Mouse (Mus musculus) CH12.LX (cell line): ENCODE data around the gene Wdr92. TPM values are rescaled to one million over a fixed set of nuclear protein-coding genes. Genes with fewer than 3 reads are reported as not detected.

ENCODE experiments used
- DNase-seq: peaks from one replicate; pipeline ENCODE4 v3.0.0-alpha.2; 2013; ENCODE audit errors: extremely low read depth
- H3K27ac ChIP-seq: 2 replicates; pipeline ENCODE4 v1.5.1; 2012; ENCODE audit warnings: low read depth, mild to moderate bottlenecking, control low read depth, moderate library complexity; ENCODE audit not compliant: insufficient read depth
- H3K27me3 ChIP-seq: replicated peaks from 2 replicates; pipeline ENCODE3; 2012; ENCODE audit warnings: inconsistent platforms
- H3K36me3 ChIP-seq, 2 experiments: replicated peaks in 1 of 2; 2 replicates each; pipeline versions ENCODE3 to v1.6.1; 2012; ENCODE audit warnings: inconsistent platforms in 1 of 2, low read length in 1 of 2, mild to moderate bottlenecking in 1 of 2, mixed read lengths in 1 of 2, moderate library complexity in 1 of 2; ENCODE audit not compliant: control insufficient read depth in 1 of 2, insufficient read depth in 1 of 2
- H3K4me1 ChIP-seq, 2 experiments: 2 replicates each; pipeline ENCODE4 v1.6.1; 2012; ENCODE audit warnings: inconsistent platforms in 1 of 2, moderate library complexity in 1 of 2; ENCODE audit not compliant: insufficient read depth in 2 of 2, control insufficient read depth in 1 of 2
- H3K4me2 ChIP-seq: 2 replicates; pipeline ENCODE4 v1.6.1; 2012; ENCODE audit warnings: low read depth, mild to moderate bottlenecking, control low read depth; ENCODE audit not compliant: poor library complexity, insufficient read depth, severe bottlenecking
- H3K4me3 ChIP-seq, 3 experiments: fragments of 150-350 bp in 1 of 3; sonication (generic) in 1 of 3; replicated peaks in 1 of 3; 2 replicates each; pipeline versions ENCODE3 to v1.5.1; 2011 to 2012; ENCODE audit warnings: low read depth in 2 of 3, low read length in 2 of 3, mild to moderate bottlenecking in 2 of 3, moderate library complexity in 2 of 3, control low read depth in 1 of 3, improper control_type of control experiment in 1 of 3, inconsistent platforms in 1 of 3, mixed read lengths in 1 of 3; ENCODE audit not compliant: poor library complexity in 1 of 3
- H3K79me2 ChIP-seq: replicated peaks from 2 replicates; pipeline ENCODE4 v1.6.1; 2012; ENCODE audit warnings: mild to moderate bottlenecking, moderate library complexity; ENCODE audit not compliant: control insufficient read depth, poor library complexity, insufficient read depth, severe bottlenecking; ENCODE audit errors: extremely low read depth
- H3K9ac ChIP-seq: 2 replicates; pipeline ENCODE4 v1.6.1; 2012; ENCODE audit warnings: low read depth, mild to moderate bottlenecking, control low read depth, moderate library complexity; ENCODE audit not compliant: insufficient read depth
- H3K9me3 ChIP-seq: replicated peaks from 2 replicates; pipeline ENCODE3; 2012; ENCODE audit warnings: low read length, inconsistent platforms, mixed read lengths
- CTCF ChIP-seq, 2 experiments: IDR thresholded peaks in 1 of 2; conservative IDR thresholded peaks in 1 of 2; 2 replicates each; pipeline ENCODE4 v1.5.1; 2011 to 2012; ENCODE audit warnings: low read depth in 2 of 2, low read length in 2 of 2, improper control_type of control experiment in 1 of 2, inconsistent platforms in 1 of 2, mild to moderate bottlenecking in 1 of 2, moderate library complexity in 1 of 2
- E2F4 ChIP-seq: IDR thresholded peaks from 2 replicates; pipeline ENCODE4 v1.6.1; 2011; ENCODE audit warnings: low read depth, low read length, improper control_type of control experiment; ENCODE audit not compliant: insufficient replicate concordance
- ELF1 ChIP-seq: IDR thresholded peaks from 2 replicates; pipeline ENCODE4 v1.6.1; 2014; ENCODE audit warnings: low read depth, mild to moderate bottlenecking, inconsistent platforms, low read length, improper control_type of control experiment
- GABPA ChIP-seq: IDR thresholded peaks from 2 replicates; pipeline ENCODE4 v1.6.1; 2012; ENCODE audit warnings: low read depth, low read length, improper control_type of control experiment, inconsistent platforms; ENCODE audit not compliant: insufficient replicate concordance
- IRF4 ChIP-seq: IDR thresholded peaks from 2 replicates; pipeline ENCODE4 v1.6.1; 2014; ENCODE audit warnings: low read depth, mild to moderate bottlenecking, inconsistent platforms, low read length, improper control_type of control experiment
- JUN ChIP-seq: IDR thresholded peaks from 2 replicates; pipeline ENCODE4 v1.6.1; 2011; ENCODE audit warnings: low read depth, mild to moderate bottlenecking, low read length, improper control_type of control experiment, moderate library complexity; ENCODE audit not compliant: insufficient read depth
- JUND ChIP-seq: conservative IDR thresholded peaks from 2 replicates; pipeline ENCODE4 v1.6.1; 2011; ENCODE audit warnings: low read depth, low read length, improper control_type of control experiment
- MAFK ChIP-seq: IDR thresholded peaks from 2 replicates; pipeline ENCODE4 v1.6.1; 2011; ENCODE audit warnings: low read length, improper control_type of control experiment; ENCODE audit not compliant: insufficient replicate concordance
- MAZ ChIP-seq: IDR thresholded peaks from 2 replicates; pipeline ENCODE4 v1.6.1; 2012; ENCODE audit warnings: low read depth, mild to moderate bottlenecking, inconsistent platforms, low read length, improper control_type of control experiment, moderate library complexity
- MXI1 ChIP-seq: IDR thresholded peaks from 2 replicates; pipeline ENCODE4 v1.6.1; 2011; ENCODE audit warnings: mild to moderate bottlenecking, low read depth, low read length, improper control_type of control experiment
- PAX5 ChIP-seq: IDR thresholded peaks from 2 replicates; pipeline ENCODE4 v1.6.1; 2012; ENCODE audit warnings: low read length, inconsistent platforms, mixed read lengths
- POLR2A ChIP-seq: IDR thresholded peaks from 2 replicates; pipeline ENCODE4 v1.6.1; 2011; ENCODE audit warnings: low read depth, mild to moderate bottlenecking, improper control_type of control experiment, low read length
- POLR2AphosphoS2 ChIP-seq: IDR thresholded peaks from 2 replicates; pipeline ENCODE4 v1.6.1; 2011; ENCODE audit warnings: low read depth, low read length, improper control_type of control experiment
- SIN3A ChIP-seq: IDR thresholded peaks from 2 replicates; pipeline ENCODE4 v1.6.1; 2012; ENCODE audit warnings: low read length, improper control_type of control experiment, inconsistent platforms
- SMC3 ChIP-seq: IDR thresholded peaks from 2 replicates; pipeline ENCODE4 v1.6.1; 2011; ENCODE audit warnings: low read depth, low read length, improper control_type of control experiment
- TBP ChIP-seq: conservative IDR thresholded peaks from 2 replicates; pipeline ENCODE4 v1.6.1; 2011; ENCODE audit warnings: low read depth, low read length, improper control_type of control experiment
- TCF12 ChIP-seq: IDR thresholded peaks from 2 replicates; pipeline ENCODE4 v1.6.1; 2014; ENCODE audit warnings: low read depth, mild to moderate bottlenecking, inconsistent platforms, low read length, improper control_type of control experiment
- UBTF ChIP-seq: IDR thresholded peaks from 2 replicates; pipeline ENCODE4 v1.6.1; 2012; ENCODE audit warnings: low read depth, mild to moderate bottlenecking, inconsistent platforms, low read length, improper control_type of control experiment, moderate library complexity
- USF2 ChIP-seq: conservative IDR thresholded peaks from 2 replicates; pipeline ENCODE4 v1.6.1; 2011; ENCODE audit warnings: low read depth, low read length, improper control_type of control experiment
- ZC3H11A ChIP-seq: IDR thresholded peaks from 2 replicates; pipeline ENCODE4 v1.6.1; 2012; ENCODE audit warnings: low read depth, mild to moderate bottlenecking, inconsistent platforms, low read length, improper control_type of control experiment
- ZKSCAN1 ChIP-seq: IDR thresholded peaks from 2 replicates; pipeline ENCODE4 v1.6.1; 2012; ENCODE audit warnings: low read depth, inconsistent platforms, low read length, improper control_type of control experiment, borderline replicate concordance
- ZMIZ1 ChIP-seq: IDR thresholded peaks from 2 replicates; pipeline ENCODE4 v1.6.1; 2012; ENCODE audit warnings: low read depth, mild to moderate bottlenecking, inconsistent platforms, low read length, improper control_type of control experiment
- ZNF384 ChIP-seq: IDR thresholded peaks from 2 replicates; pipeline ENCODE4 v1.6.1; 2012; ENCODE audit warnings: low read depth, low read length, improper control_type of control experiment, inconsistent platforms
- dilution Hi-C: fragments of 300-500 bp; cut with MboI; formaldehyde crosslinking; loops from 2 replicates; pipeline ENCODE4 v1.14.3; 2020; ENCODE audit warnings: low sequenced_read_pairs; ENCODE audit not compliant: extremely low pct_unique_long_range_greater_than_20kb, extremely low pct_ligation_motif_present
- in situ Hi-C: fragments of 300-500 bp; cut with MboI; formaldehyde crosslinking; loops from 3 replicates; pipeline ENCODE4 v1.14.3; 2019; ENCODE audit warnings: low sequenced_read_pairs, low pct_ligation_motif_present, low pct_unique_long_range_greater_than_20kb, mixed read lengths
- polyA plus RNA-seq: library from polyadenylated mRNA; unstranded; fragments of >175 nt; gene quantifications from 2 replicates; pipeline ENCODE4 v1.2.1, GENCODE M21; 2012; ENCODE audit warnings: low read depth; ENCODE audit not compliant: insufficient read length
- total RNA-seq, 2 experiments: library from RNA; depleted of rRNA; stranded (reverse); fragments of 300-350 nt in 1 of 2; fragments of >200 nt in 1 of 2; gene quantifications; 2 replicates each; pipeline ENCODE4 v1.2.3; 2012 to 2014

Gene Wdr92
- total and polyA plus RNA-seq, 3 experiments = 35.8 to 66.1 (median 38.6) TPM

- dilution Hi-C loops (no loop called here), in situ Hi-C loops (no loop called here)
- peak overlapping the region; percentile 43 for H3K27ac ChIP-seq
- H3K79me2 ChIP-seq = peaks cover 38% of the 10 kb centered on the region
- H3K27me3 ChIP-seq = no peaks in the 10 kb centered on the region
- no peaks in the 10 kb centered on the region for H3K9me3 ChIP-seq
- peak overlapping the region; percentile 93 for H3K9ac ChIP-seq
- peaks cover 0 to 20% of the 10 kb centered on the region in 2 experiments for H3K4me1 ChIP-seq
- peak overlapping the region; percentile 29; the same call in 1 of the 2 replicates for H3K4me2 ChIP-seq
- H3K4me3 ChIP-seq = peak overlapping the region; percentile 65 to 99 (median 77)
- peaks cover 0 to 12% of the 10 kb centered on the region in 2 experiments for H3K36me3 ChIP-seq
- TF ChIP-seq MXI1 (peak; percentile 10; the same call in 1 of the 2 replicates), JUN (no peak), ZMIZ1 (no peak), ELF1 (peak; percentile 17; the same call in 1 of the 2 replicates), SIN3A (peak; percentile 86)
- peak; percentile 66 for DNase-seq
Measured at GRCm38 (mm10) chr11:17257861-17258260, 76.0 kb downstream of the Wdr92 start.

DNA sequence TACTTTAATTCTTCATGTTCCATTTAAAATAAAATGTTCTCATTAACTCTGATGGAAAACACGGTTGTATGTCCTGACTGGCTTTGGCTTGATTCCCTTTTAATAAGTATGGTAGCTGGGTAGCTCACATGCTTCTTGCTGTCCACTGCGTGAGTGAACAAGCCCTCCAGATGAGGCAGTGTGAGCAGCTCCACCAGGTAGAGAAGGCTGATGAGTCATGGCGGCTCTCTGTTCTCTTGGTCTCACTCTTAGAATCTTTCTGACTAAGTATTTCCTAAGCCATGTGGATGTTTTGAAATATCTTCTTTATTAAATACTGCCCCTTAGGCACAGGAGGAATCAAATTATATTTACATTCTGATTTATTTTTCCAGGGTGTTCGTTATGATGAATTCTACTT is 85.3 kb downstream of the Wdr92 start:
- dilution Hi-C loops (no loop called here), in situ Hi-C loops (no loop called here)
- no peaks in the 10 kb centered on the region for H3K9me3 ChIP-seq
- no peak overlapping the region for H3K9ac ChIP-seq
- no peak overlapping the region for H3K4me2 ChIP-seq
- H3K4me3 ChIP-seq = no peak overlapping the region
- TF ChIP-seq CTCF (conservative IDR thresholded peaks at IDR 0.05 in 1 of 2, IDR thresholded peaks at IDR 0.05 in 1 of 2; ENCODE audit: low read depth in 2 of 2, low read length in 2 of 2) (no peak), ZKSCAN1 (no peak), POLR2AphosphoS2 (no peak), UBTF (no peak), IRF4 (no peak), MAFK (no peak), TCF12 (no peak), POLR2A (no peak), TBP (no peak), MXI1 (no peak), SMC3 (no peak), USF2 (no peak), PAX5 (no peak), JUND (no peak), ELF1 (no peak), MAZ (no peak), ZC3H11A (no peak), E2F4 (no peak), GABPA (no peak), ZNF384 (no peak)
- TF ChIP-seq, all 38 proteins: peak for 0
- Histone ChIP-seq H3K36me3 (peaks cover 14 to 48% of the 10 kb centered on the region in 2 experiments), H3K79me2 (peaks cover 6% of the 10 kb centered on the region; the same call in 1 of the 2 replicates), H3K27me3 (no peaks in the 10 kb centered on the region), H3K4me1 (no peaks in the 10 kb centered on the region), H3K27ac (no peak overlapping the region)
- no peak for DNase-seq
